Mouse (Mus musculus) limb, embryonic 13.5 days (tissue): ENCODE measurements around the gene Coq3. TPM values are rescaled to one million over a fixed set of nuclear protein-coding genes. Genes with fewer than 3 reads are reported as not detected.
A peak's percentile ranks its signal among the peaks of the same experiment; 100 is the strongest.

Source experiments
- ATAC-seq: fragments of 200-750 bp; cut with Nextera tagmentation; 2 replicates; pipeline ENCODE4 v1.8.0; 2017; ENCODE audit warnings: low read depth, moderate number of reproducible peaks, moderate TSS enrichment; ENCODE audit not compliant: low FRiP score
- H3K27ac ChIP-seq: fragments of 300-500 bp; sonication (generic); 2 replicates; pipeline ENCODE4 v1.5.1; 2015; ENCODE audit warnings: inconsistent platforms, mild to moderate bottlenecking, moderate library complexity
- H3K27me3 ChIP-seq: fragments of 300-500 bp; sonication (generic); 2 replicates; pipeline ENCODE4 v1.6.1; 2015; ENCODE audit warnings: mild to moderate bottlenecking, inconsistent platforms
- H3K36me3 ChIP-seq: fragments of 300-500 bp; sonication (generic); 2 replicates; pipeline ENCODE4 v1.6.1; 2015; ENCODE audit warnings: inconsistent platforms, mild to moderate bottlenecking, moderate library complexity
- H3K4me1 ChIP-seq: fragments of 300-500 bp; sonication (generic); 2 replicates; pipeline ENCODE4 v1.6.1; 2015; ENCODE audit warnings: inconsistent platforms
- H3K4me2 ChIP-seq: fragments of 300-500 bp; sonication (generic); replicated peaks from 2 replicates; pipeline ENCODE4 v1.6.1; 2015; ENCODE audit warnings: inconsistent platforms, mild to moderate bottlenecking, moderate library complexity
- H3K4me3 ChIP-seq: fragments of 300-500 bp; sonication (generic); 2 replicates; pipeline ENCODE4 v1.5.1; 2015; ENCODE audit warnings: moderate library complexity, mild to moderate bottlenecking, inconsistent platforms
- H3K9ac ChIP-seq: fragments of 300-500 bp; sonication (generic); 2 replicates; pipeline ENCODE4 v1.6.1; 2015; ENCODE audit warnings: mild to moderate bottlenecking, inconsistent platforms
- H3K9me3 ChIP-seq: fragments of 300-500 bp; sonication (generic); 2 replicates; pipeline ENCODE4 v1.6.1; 2016; ENCODE audit warnings: inconsistent platforms
- WGBS: fragments of 180-500 bp; shearing (Covaris S2); methylation state at CpG from one replicate; pipeline ENCODE4 v1.1.7; 2015; 5-methylcytosine and 5-hydroxymethylcytosine counted together
- polyA plus RNA-seq: library from polyadenylated mRNA; unstranded; fragments of >200 nt; fragmentation: Nextera tagmentation; extraction: Ambion mirVana; gene quantifications from 2 replicates; pipeline ENCODE4 v1.2.1, GENCODE M21; 2015

Gene Coq3
- polyA plus RNA-seq, result 12.7 and 13.6 TPM in 2 replicates

- ATAC-seq, result peak; percentile 89
- WGBS, result under 1% methylated on average over 48 of the region's 51 CpGs
Measured at GRCm38 (mm10) chr4:21879565-21880220, at the start of gene Coq3. Gene Coq3, plus strand, starts transcription at chr4:21879673.

GRCm38 (mm10) chr4:21832844-21833243, 46.6 kb upstream of the Coq3 start:
- H3K4me2 ChIP-seq, result no peak overlapping the region
- H3K9me3 ChIP-seq, result no peaks in the 10 kb centered on the region
- no peaks in the 10 kb centered on the region for H3K4me1 ChIP-seq
- no peak overlapping the region for H3K4me3 ChIP-seq
- peaks cover 37% of the 10 kb centered on the region for H3K36me3 ChIP-seq
- no peak for ATAC-seq
- no peak overlapping the region for H3K27ac ChIP-seq
- H3K27me3 ChIP-seq, result no peaks in the 10 kb centered on the region
- 91% methylated on average over 8 of the region's 8 CpGs for WGBS
- no peak overlapping the region for H3K9ac ChIP-seq

More at GRCm38 (mm10) chr4:21879565-21880220, at the start of gene Coq3:
- peaks cover 8% of the 10 kb centered on the region; the same call in 1 of the 2 replicates for H3K4me1 ChIP-seq
- peak within 1 kb of the TSS; percentile 82 for H3K9ac ChIP-seq
- H3K4me3 ChIP-seq, result peak within 1 kb of the TSS; percentile 74
- peaks cover 11% of the 10 kb centered on the region for H3K36me3 ChIP-seq
- peak within 1 kb of the TSS; percentile 84 for H3K27ac ChIP-seq
- H3K27me3 ChIP-seq, result no peaks in the 10 kb centered on the region
- H3K9me3 ChIP-seq, result no peaks in the 10 kb centered on the region
- H3K4me2 ChIP-seq, result peak within 1 kb of the TSS; percentile 67

DNA sequence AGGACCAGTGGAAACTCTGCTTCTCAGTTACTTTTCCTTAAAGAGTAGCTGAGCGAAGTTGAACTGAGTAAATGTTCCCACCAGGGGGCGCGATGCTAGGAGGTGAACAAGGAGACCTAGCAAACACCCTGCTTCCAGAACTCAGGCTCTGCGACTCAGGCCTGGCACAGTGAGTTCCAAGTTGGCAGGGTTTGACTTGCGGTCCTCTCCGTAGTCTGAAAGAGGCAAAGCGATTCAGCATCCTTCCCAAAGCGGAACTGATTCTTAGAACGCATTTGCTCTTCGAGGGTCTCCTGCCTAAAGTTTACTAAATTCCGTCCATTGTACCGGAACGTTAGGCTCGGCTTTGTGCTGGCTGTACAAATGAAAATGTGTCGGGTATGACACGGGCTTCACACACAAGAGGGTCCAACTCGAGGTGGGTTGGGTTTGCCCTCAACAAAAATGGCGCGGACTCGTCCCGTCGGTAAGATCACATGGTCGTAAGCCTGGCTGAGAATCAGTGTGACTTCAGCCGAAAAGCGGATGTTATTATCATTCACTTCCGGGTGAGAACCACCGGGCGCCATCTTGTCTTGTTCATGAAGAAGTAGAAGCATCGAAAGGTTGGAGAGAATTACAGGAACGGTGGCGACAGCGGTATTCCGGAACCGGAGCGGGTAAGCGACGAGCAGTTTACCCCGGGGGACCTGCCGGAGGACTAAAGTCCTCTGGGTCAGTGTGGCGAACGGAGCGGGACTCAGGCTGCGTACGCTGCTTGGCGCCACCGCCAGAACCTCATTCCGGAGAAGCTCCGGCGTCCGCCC, 31.8 kb upstream of the Coq3 start, which contains the start of gene Pnisr:
TSS of gene Pnisr (plus strand) at position 103 of the 806 bp plus-strand sequence.
- H3K9me3 ChIP-seq, result no peaks in the 10 kb centered on the region
- H3K36me3 ChIP-seq, result no peaks in the 10 kb centered on the region
- peak; percentile 98 for ATAC-seq
- H3K27me3 ChIP-seq, result no peaks in the 10 kb centered on the region
- H3K27ac ChIP-seq, result peak within 1 kb of the TSS; percentile 99
- peaks cover 19% of the 10 kb centered on the region for H3K4me1 ChIP-seq
- H3K4me3 ChIP-seq, result peak within 1 kb of the TSS; percentile 83
- under 1% methylated on average over 50 of the region's 50 CpGs for WGBS
- H3K4me2 ChIP-seq, result peak within 1 kb of the TSS; percentile 62
- peak within 1 kb of the TSS; percentile 95 for H3K9ac ChIP-seq

DNA sequence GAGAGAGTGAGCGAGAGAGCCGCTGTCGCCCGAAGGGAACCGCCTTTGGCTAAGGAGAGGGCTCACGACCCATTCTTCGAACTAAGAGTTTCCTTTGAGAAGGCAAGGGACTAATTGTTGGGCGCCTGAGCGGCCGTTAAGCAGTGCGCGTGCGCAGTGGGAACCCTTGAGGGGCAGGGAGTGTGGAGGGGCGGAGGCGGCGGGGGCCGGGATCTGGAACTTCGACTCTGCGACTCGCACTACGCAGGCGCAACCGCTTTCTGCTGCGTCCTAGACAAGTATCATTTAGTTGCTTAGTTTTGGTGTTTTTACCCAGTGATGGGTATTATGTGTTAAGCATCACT, 31.2 kb upstream of the Coq3 start:
- WGBS, result under 1% methylated on average over 24 of the region's 24 CpGs
- Histone ChIP-seq H3K9me3 (no peaks in the 10 kb centered on the region), H3K27me3 (no peaks in the 10 kb centered on the region), H3K4me3 (peak overlapping the region; percentile 83), H3K9ac (peak overlapping the region; percentile 95), H3K27ac (peak overlapping the region; percentile 99), H3K4me1 (peaks cover 19% of the 10 kb centered on the region), H3K36me3 (peaks cover 4% of the 10 kb centered on the region), H3K4me2 (peak overlapping the region; percentile 62)
- peak; percentile 84 for ATAC-seq

- no peak for ATAC-seq
Measured at GRCm38 (mm10) chr4:21857481-21857880, 22.0 kb upstream of the Coq3 start.

DNA sequence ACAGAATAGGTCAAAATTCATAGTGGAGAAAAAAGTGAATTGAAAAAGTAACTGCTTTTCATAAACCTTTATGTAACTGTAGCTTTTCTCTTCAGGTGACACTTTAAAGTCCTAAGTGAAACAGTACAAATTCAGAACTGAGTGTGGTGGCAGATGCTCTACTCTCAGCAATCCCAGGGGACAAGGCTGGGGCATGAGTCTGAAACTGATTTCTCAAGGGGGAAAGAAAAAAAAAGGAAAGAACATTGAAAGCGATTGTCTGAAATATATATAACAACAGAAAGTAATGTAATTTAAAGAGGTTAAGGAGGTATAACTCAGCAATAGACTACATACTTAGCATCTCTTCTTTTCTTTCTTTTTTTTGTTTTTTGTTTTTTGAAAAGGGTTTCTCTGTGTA, 14.2 kb upstream of the Coq3 start:
- H3K4me3 ChIP-seq, result no peak overlapping the region
- WGBS, result 93% methylated on average over 1 of the region's 1 CpGs
- no peak overlapping the region for H3K27ac ChIP-seq
- no peak for ATAC-seq
- H3K9me3 ChIP-seq, result no peaks in the 10 kb centered on the region
- H3K4me2 ChIP-seq, result no peak overlapping the region
- no peaks in the 10 kb centered on the region for H3K27me3 ChIP-seq
- no peaks in the 10 kb centered on the region for H3K4me1 ChIP-seq
- peaks cover 70% of the 10 kb centered on the region for H3K36me3 ChIP-seq
- no peak overlapping the region for H3K9ac ChIP-seq

More at GRCm38 (mm10) chr4:21857481-21857880, 22.0 kb upstream of the Coq3 start:
- H3K4me3 ChIP-seq, result no peak overlapping the region
- H3K27me3 ChIP-seq, result no peaks in the 10 kb centered on the region
- no peaks in the 10 kb centered on the region for H3K4me1 ChIP-seq
- H3K36me3 ChIP-seq, result peaks cover 69% of the 10 kb centered on the region
- 78% methylated on average over 1 of the region's 1 CpGs for WGBS
- H3K27ac ChIP-seq, result no peak overlapping the region
- no peak overlapping the region for H3K9ac ChIP-seq
- H3K4me2 ChIP-seq, result no peak overlapping the region
- H3K9me3 ChIP-seq, result no peaks in the 10 kb centered on the region

DNA sequence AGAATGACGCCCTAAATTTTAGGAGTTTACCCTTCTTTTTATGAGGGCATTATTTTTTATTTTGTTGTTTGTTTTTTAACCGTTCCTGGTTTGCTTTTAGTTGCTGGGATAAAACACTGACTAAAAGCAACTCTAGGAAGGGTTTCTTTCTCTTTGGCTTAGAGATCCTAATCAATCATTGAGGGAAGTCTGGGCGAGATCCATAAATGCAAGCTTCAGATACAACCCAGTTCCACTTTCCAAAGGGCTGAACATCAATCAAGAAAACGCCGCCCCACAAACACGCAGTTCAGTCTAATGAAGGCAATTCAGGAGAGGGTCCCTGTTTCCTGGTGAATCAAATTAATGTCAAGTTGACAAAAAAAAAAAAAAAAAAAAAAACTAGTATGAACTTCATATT, 697 bp upstream of the Coq3 start:
- ATAC-seq, result no peak
- 19% methylated on average over 6 of the region's 6 CpGs for WGBS

DNA sequence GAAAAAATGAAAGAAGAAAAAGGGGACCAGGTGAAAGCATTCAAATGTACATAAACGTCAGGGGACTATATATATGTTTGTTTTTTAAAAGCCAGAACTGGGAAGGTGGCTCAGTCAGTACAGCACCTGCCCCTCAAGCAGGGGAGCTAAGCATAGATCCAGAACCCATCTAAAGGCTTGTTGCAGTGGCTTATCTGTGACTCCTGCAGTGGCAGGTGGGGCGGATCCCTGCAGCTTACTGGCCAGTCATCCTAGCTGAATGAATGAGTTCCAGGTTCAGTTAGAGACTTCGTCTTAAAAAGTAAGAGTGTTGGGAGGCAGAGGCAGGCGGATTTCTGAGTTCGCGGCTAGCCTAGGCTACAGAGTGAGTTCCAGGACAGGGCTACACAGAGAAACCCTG, 3.3 kb downstream of the Coq3 start:
- Histone ChIP-seq H3K9me3 (no peaks in the 10 kb centered on the region), H3K4me1 (peaks cover 8% of the 10 kb centered on the region; the same call in 1 of the 2 replicates), H3K27ac (no peak overlapping the region), H3K27me3 (no peaks in the 10 kb centered on the region), H3K4me2 (no peak overlapping the region), H3K4me3 (no peak overlapping the region), H3K9ac (no peak overlapping the region), H3K36me3 (no peaks in the 10 kb centered on the region)
- 93% methylated on average over 6 of the region's 6 CpGs for WGBS
- no peak for ATAC-seq

More for the DNA sequence above, 697 bp upstream of the Coq3 start:
- Histone ChIP-seq H3K4me1 (peaks cover 8% of the 10 kb centered on the region; the same call in 1 of the 2 replicates), H3K36me3 (peaks cover 18% of the 10 kb centered on the region), H3K27me3 (no peaks in the 10 kb centered on the region), H3K9ac (no peak overlapping the region), H3K27ac (no peak overlapping the region), H3K4me3 (peak overlapping the region; percentile 74), H3K9me3 (no peaks in the 10 kb centered on the region), H3K4me2 (peak overlapping the region; percentile 67)

GRCm38 (mm10) chr4:21885831-21886230, 6.4 kb downstream of the Coq3 start:
- Histone ChIP-seq H3K4me2 (no peak overlapping the region), H3K9me3 (no peaks in the 10 kb centered on the region), H3K4me3 (no peak overlapping the region), H3K27ac (no peak overlapping the region), H3K9ac (no peak overlapping the region), H3K4me1 (no peaks in the 10 kb centered on the region), H3K27me3 (no peaks in the 10 kb centered on the region), H3K36me3 (no peaks in the 10 kb centered on the region)
- 87% methylated on average over 8 of the region's 8 CpGs for WGBS
- no peak for ATAC-seq

GRCm38 (mm10) chr4:21930971-21931771, 51.7 kb downstream of the Coq3 start, which contains the start of gene Faxc:
Gene Faxc, plus strand, starts transcription at chr4:21931329.
- H3K4me2 ChIP-seq, result peak within 1 kb of the TSS; percentile 84
- no peaks in the 10 kb centered on the region for H3K36me3 ChIP-seq
- under 1% methylated on average over 73 of the region's 83 CpGs for WGBS
- peak within 1 kb of the TSS; percentile 77 for H3K4me3 ChIP-seq
- ATAC-seq, result peak; percentile 90
- peak within 1 kb of the TSS; percentile 94 for H3K9ac ChIP-seq
- H3K9me3 ChIP-seq, result no peaks in the 10 kb centered on the region
- peaks cover 17% of the 10 kb centered on the region for H3K4me1 ChIP-seq
- peak within 1 kb of the TSS; percentile 90 for H3K27ac ChIP-seq
- no peaks in the 10 kb centered on the region for H3K27me3 ChIP-seq

- WGBS, result 12% methylated on average over 23 of the region's 23 CpGs
- Histone ChIP-seq H3K9ac (peak overlapping the region; percentile 94), H3K4me1 (peaks cover 17% of the 10 kb centered on the region), H3K27ac (peak overlapping the region; percentile 90; the same call in 1 of the 2 replicates), H3K4me3 (peak overlapping the region; percentile 77), H3K9me3 (no peaks in the 10 kb centered on the region), H3K27me3 (no peaks in the 10 kb centered on the region), H3K36me3 (peaks cover 4% of the 10 kb centered on the region), H3K4me2 (peak overlapping the region; percentile 84)
- ATAC-seq, result peak; percentile 31; the same call in 1 of the 2 replicates
Measured at GRCm38 (mm10) chr4:21931772-21932630, 52.5 kb downstream of the Coq3 start.
